Mouse (Mus musculus): ENCODE measurements around the gene Robo1. TPM values are rescaled to one million over a fixed set of nuclear protein-coding genes. Genes with fewer than 3 reads are reported as not detected.

Robo1 gene
- polyA plus RNA-seq, 1 experiment from 2014 or later, result 40.1 TPM

DNA sequence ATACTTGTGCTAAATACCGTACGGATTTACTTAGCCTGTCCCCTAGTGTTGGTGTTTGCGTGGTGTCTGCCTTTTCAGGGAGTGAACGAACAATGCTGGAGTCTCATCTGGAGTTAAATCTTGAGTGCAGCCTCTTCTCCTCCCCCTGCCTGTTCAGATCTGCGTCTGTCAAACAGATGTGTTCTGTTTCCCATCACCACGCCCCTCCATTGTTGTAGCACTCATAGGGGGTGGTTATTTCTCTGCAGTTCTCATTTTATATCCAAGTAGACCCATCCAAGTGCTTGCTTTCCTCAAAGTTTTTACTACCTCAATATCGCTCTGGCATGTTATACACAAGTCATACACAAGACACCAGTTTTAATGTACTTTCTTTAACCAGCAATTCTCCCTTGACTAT lies 708.7 kb downstream of the Robo1 start:
- H3K4me2 ChIP-seq (ENCODE audit: low read depth, severe bottlenecking), result no peak overlapping the region
- no peaks in the 10 kb centered on the region for H3K9me3 ChIP-seq (ENCODE audit: control insufficient read depth, low read length)
- WGBS, result 45% methylated on average over 7 of the region's 7 CpGs
- ATAC-seq (ENCODE audit: insufficient number of reproducible peaks, low FRiP score, low TSS enrichment, low read depth), result peak; percentile 51; the same call in 1 of the 2 replicates
- peaks cover 6% of the 10 kb centered on the region; the same call in 1 of the 2 replicates for H3K4me1 ChIP-seq (ENCODE audit: control insufficient read depth, insufficient read depth, low read length)
- H3K4me3 ChIP-seq (ENCODE audit: low read depth, low read length), result no peak overlapping the region
- no peak for DNase-seq (ENCODE audit: low spot score)
- H3K36me3 ChIP-seq (ENCODE audit: control insufficient read depth, insufficient read depth, low read length), result 0 out of 2 replicates have a peak, but pooled peaks cover 3% of the 10 kb centered on the region
- no peaks in the 10 kb centered on the region for H3K27me3 ChIP-seq (ENCODE audit: control insufficient read depth, insufficient read depth, low read length)
- H3K9ac ChIP-seq (ENCODE audit: low read length), result no peak overlapping the region
- no peak overlapping the region for H3K27ac ChIP-seq (replicated peaks; ENCODE audit: low read depth, low read length)

DNA sequence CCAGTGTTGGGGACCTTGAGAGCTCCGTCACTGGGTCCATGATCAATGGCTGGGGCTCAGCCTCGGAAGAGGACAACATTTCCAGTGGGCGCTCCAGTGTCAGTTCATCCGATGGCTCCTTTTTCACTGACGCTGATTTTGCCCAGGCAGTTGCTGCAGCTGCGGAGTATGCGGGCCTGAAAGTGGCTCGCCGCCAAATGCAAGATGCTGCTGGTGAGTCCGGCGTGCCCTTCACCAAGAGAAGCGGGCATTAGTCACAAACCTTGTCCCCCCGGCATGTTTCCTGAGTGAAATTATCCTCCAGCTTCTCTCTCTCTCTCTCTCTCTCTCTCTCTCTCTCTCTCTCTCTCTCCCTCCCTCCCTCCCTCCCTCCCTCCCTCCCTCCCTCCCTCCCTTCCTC lies 716.2 kb downstream of the Robo1 start:
- no peak overlapping the region for H3K4me3 ChIP-seq (ENCODE audit: low read depth, low read length)
- DNase-seq (ENCODE audit: low spot score), result no peak
- peaks cover 3% of the 10 kb centered on the region; the same call in 1 of the 2 replicates for H3K36me3 ChIP-seq (ENCODE audit: control insufficient read depth, insufficient read depth, low read length)
- no peak overlapping the region for H3K27ac ChIP-seq (replicated peaks; ENCODE audit: low read depth, low read length)
- ATAC-seq (ENCODE audit: insufficient number of reproducible peaks, low FRiP score, low TSS enrichment, low read depth), result no peak
- no peaks in the 10 kb centered on the region for H3K9me3 ChIP-seq (ENCODE audit: control insufficient read depth, low read length)
- H3K4me1 ChIP-seq (ENCODE audit: control insufficient read depth, insufficient read depth, low read length), result no peaks in the 10 kb centered on the region; the same call in 1 of the 2 replicates
- H3K27me3 ChIP-seq (ENCODE audit: control insufficient read depth, insufficient read depth, low read length), result no peaks in the 10 kb centered on the region
- WGBS, result 96% methylated on average over 13 of the region's 13 CpGs
- H3K9ac ChIP-seq (ENCODE audit: low read length), result no peak overlapping the region
- no peak overlapping the region for H3K4me2 ChIP-seq (ENCODE audit: low read depth, severe bottlenecking)

DNA sequence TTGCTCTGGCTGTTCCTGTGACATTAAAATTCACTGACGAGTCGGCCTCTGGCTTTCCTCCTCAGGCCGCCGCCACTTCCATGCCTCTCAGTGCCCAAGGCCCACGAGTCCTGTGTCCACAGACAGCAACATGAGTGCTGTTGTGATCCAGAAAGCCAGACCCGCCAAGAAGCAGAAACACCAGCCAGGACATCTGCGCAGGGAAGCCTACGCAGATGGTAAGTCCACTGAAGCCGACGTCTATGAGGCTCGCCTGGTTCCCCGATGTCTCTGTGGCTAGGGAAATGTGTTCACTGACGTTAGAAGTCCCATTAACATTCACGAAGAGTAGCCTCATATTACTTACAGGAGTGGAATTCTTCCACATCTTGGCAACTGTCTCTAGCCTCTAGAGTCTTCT lies 719.6 kb downstream of the Robo1 start:
- Histone ChIP-seq H3K4me1 (ENCODE audit: control insufficient read depth, insufficient read depth, low read length) (no peaks in the 10 kb centered on the region; the same call in 1 of the 2 replicates), H3K36me3 (ENCODE audit: control insufficient read depth, insufficient read depth, low read length) (peaks cover 3% of the 10 kb centered on the region; the same call in 1 of the 2 replicates), H3K27ac (replicated peaks; ENCODE audit: low read depth, low read length) (no peak overlapping the region), H3K9ac (ENCODE audit: low read length) (no peak overlapping the region), H3K27me3 (ENCODE audit: control insufficient read depth, insufficient read depth, low read length) (no peaks in the 10 kb centered on the region), H3K9me3 (ENCODE audit: control insufficient read depth, low read length) (no peaks in the 10 kb centered on the region), H3K4me2 (ENCODE audit: low read depth, severe bottlenecking) (no peak overlapping the region), H3K4me3 (ENCODE audit: low read depth, low read length) (no peak overlapping the region)
- ATAC-seq (ENCODE audit: insufficient number of reproducible peaks, low FRiP score, low TSS enrichment, low read depth) (no peak), DNase-seq (ENCODE audit: low spot score) (no peak)
- WGBS, result 76% methylated on average over 14 of the region's 14 CpGs

DNA sequence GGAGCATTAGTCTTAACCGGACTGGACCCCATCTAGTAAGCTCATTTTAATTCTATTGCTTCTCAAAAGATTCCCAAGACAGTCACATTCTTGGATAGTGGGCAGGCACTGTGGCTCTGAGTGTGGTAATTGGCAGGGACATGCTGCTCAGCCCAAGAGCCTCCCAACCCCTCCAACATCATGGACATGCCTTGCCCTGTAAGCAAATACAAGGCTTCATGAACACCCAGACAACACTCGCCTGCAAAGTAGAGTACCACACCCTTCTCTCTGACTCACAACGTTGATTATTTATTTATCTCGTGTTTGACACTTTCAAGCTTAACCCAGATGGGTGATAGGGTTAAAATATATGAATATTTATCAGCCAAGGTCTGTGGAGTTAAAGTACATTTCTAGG lies 722.9 kb downstream of the Robo1 start:
- ATAC-seq (ENCODE audit: insufficient number of reproducible peaks, low FRiP score, low TSS enrichment, low read depth) (no peak), DNase-seq (ENCODE audit: low spot score) (no peak)
- WGBS, result 87% methylated on average over 4 of the region's 4 CpGs
- no peaks in the 10 kb centered on the region for H3K9me3 ChIP-seq (ENCODE audit: control insufficient read depth, low read length)
- no peaks in the 10 kb centered on the region for H3K27me3 ChIP-seq (ENCODE audit: control insufficient read depth, insufficient read depth, low read length)
- no peak overlapping the region for H3K4me3 ChIP-seq (ENCODE audit: low read depth, low read length)
- no peak overlapping the region for H3K4me2 ChIP-seq (ENCODE audit: low read depth, severe bottlenecking)
- no peaks in the 10 kb centered on the region for H3K36me3 ChIP-seq (ENCODE audit: control insufficient read depth, insufficient read depth, low read length)
- no peaks in the 10 kb centered on the region; the same call in 1 of the 2 replicates for H3K4me1 ChIP-seq (ENCODE audit: control insufficient read depth, insufficient read depth, low read length)
- no peak overlapping the region for H3K27ac ChIP-seq (replicated peaks; ENCODE audit: low read depth, low read length)
- H3K9ac ChIP-seq (ENCODE audit: low read length), result no peak overlapping the region

DNA sequence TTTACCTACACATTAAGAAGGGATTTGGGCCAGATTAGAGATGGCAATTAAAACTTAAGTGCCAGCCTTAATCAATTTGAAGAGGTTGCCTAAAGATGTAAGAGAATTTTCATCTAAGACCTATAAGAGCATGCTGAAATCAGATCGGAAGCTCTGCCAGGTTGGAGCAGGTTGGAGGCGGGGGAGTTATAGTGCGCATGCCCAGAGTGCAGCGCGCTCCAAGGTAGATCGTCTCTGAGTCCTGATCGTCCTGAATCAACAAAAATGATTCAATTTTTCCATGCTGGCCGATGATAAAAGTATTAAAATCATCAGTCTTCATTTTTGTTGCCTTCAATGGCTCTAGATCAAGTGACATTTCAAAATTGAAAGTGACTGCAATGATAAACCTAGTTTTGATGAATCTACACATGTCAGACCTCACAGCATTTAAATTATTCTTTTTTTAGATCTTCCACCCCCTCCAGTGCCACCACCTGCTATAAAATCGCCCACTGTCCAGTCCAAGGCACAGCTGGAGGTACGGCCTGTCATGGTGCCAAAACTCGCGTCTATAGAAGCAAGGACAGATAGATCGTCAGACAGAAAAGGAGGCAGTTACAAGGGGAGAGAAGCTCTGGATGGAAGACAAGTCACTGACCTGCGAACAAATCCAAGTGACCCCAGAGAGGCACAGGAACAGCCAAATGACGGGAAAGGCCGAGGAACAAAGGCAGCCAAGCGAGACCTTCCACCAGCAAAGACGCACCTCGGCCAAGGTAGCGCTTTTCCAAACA lies 727.3 kb downstream of the Robo1 start:
- Histone ChIP-seq H3K27ac (replicated peaks; ENCODE audit: low read depth, low read length) (no peak overlapping the region), H3K4me3 (ENCODE audit: low read depth, low read length) (no peak overlapping the region), H3K27me3 (ENCODE audit: control insufficient read depth, insufficient read depth, low read length) (no peaks in the 10 kb centered on the region), H3K9me3 (ENCODE audit: control insufficient read depth, low read length) (no peaks in the 10 kb centered on the region), H3K4me2 (ENCODE audit: low read depth, severe bottlenecking) (no peak overlapping the region), H3K4me1 (ENCODE audit: control insufficient read depth, insufficient read depth, low read length) (no peaks in the 10 kb centered on the region), H3K9ac (ENCODE audit: low read length) (no peak overlapping the region), H3K36me3 (ENCODE audit: control insufficient read depth, insufficient read depth, low read length) (peaks cover 3% of the 10 kb centered on the region; the same call in 1 of the 2 replicates)
- ATAC-seq (ENCODE audit: insufficient number of reproducible peaks, low FRiP score, low TSS enrichment, low read depth) (no peak), DNase-seq (ENCODE audit: low spot score) (no peak)
- 95% methylated on average over 20 of the region's 20 CpGs for WGBS

DNA sequence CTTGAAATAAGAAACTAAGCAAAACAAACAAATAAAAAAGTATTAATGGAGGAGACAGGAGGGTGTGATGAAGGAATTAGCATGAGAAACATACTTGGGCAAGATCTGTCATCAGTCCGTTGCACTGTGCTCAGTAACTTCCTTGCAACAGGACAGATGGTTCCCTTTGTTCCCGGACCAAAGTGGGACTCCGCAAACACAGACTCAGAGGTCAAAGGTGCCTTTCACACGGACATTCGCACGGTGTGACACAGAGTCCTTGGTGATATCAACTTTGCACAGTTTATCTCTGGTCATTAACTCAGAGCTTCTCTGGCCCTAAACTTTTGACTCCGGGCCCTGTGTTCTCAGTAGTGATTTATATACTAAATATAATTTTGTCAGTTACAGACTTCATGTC lies 730.4 kb downstream of the Robo1 start:
- Histone ChIP-seq H3K9ac (ENCODE audit: low read length) (no peak overlapping the region), H3K9me3 (ENCODE audit: control insufficient read depth, low read length) (no peaks in the 10 kb centered on the region), H3K27me3 (ENCODE audit: control insufficient read depth, insufficient read depth, low read length) (no peaks in the 10 kb centered on the region), H3K36me3 (ENCODE audit: control insufficient read depth, insufficient read depth, low read length) (peaks cover 3% of the 10 kb centered on the region; the same call in 1 of the 2 replicates), H3K27ac (replicated peaks; ENCODE audit: low read depth, low read length) (no peak overlapping the region), H3K4me3 (ENCODE audit: low read depth, low read length) (no peak overlapping the region), H3K4me1 (ENCODE audit: control insufficient read depth, insufficient read depth, low read length) (no peaks in the 10 kb centered on the region), H3K4me2 (ENCODE audit: low read depth, severe bottlenecking) (no peak overlapping the region)
- DNase-seq (ENCODE audit: low spot score) (no peak), ATAC-seq (ENCODE audit: insufficient number of reproducible peaks, low FRiP score, low TSS enrichment, low read depth) (no peak)
- WGBS, result 69% methylated on average over 7 of the region's 7 CpGs

DNA sequence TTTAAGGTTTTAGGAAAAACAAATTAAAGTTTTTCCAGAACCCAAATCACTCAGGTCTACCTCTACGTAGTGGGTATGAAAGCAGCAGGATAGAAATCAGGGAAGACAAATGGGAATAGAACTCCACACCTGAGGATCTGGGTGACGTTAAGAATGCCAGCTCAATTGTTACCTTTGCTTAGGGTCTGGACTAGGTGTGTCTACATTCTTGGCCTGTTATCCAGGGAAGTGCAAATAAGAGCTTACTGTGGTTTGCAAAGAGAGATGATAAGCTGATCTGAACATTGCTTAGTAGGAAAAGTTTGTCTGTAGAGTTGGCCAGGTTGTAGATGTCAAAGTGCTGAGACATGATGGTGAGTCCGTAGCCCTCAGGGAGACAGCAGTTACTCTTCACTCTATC lies 754.4 kb downstream of the Robo1 start:
- H3K4me2 ChIP-seq (ENCODE audit: low read depth, severe bottlenecking), result no peak overlapping the region
- DNase-seq (ENCODE audit: low spot score), result no peak
- no peaks in the 10 kb centered on the region for H3K36me3 ChIP-seq (ENCODE audit: control insufficient read depth, insufficient read depth, low read length)
- no peak overlapping the region for H3K27ac ChIP-seq (replicated peaks; ENCODE audit: low read depth, low read length)
- no peak for ATAC-seq (ENCODE audit: insufficient number of reproducible peaks, low FRiP score, low TSS enrichment, low read depth)
- H3K27me3 ChIP-seq (ENCODE audit: control insufficient read depth, insufficient read depth, low read length), result no peaks in the 10 kb centered on the region
- no peak overlapping the region for H3K4me3 ChIP-seq (ENCODE audit: low read depth, low read length)
- H3K9ac ChIP-seq (ENCODE audit: low read length), result no peak overlapping the region
- H3K4me1 ChIP-seq (ENCODE audit: control insufficient read depth, insufficient read depth, low read length), result no peaks in the 10 kb centered on the region
- no peaks in the 10 kb centered on the region; the same call in 1 of the 2 replicates for H3K9me3 ChIP-seq (ENCODE audit: control insufficient read depth, low read length)
- 84% methylated on average over 3 of the region's 3 CpGs for WGBS

DNA sequence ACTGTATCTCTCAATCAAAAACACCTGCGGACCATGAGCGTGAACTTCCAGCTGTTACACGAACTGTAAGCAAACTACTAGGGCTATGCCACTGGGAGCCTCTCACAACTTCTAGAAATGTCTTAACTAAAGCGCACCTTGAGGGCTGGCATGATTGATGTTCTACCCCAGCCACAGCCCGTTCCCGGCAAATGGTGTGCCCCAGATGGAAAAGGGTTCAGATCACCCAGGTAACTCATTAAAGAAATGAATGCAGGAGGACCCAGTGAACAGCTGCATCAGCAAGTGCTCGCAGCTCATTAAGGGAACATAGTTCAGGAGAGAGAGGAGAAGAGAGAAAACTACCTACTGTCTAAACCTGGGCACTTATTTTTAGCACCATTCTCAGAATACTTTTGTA lies 759.7 kb downstream of the Robo1 start:
- H3K36me3 ChIP-seq (ENCODE audit: control insufficient read depth, insufficient read depth, low read length), result no peaks in the 10 kb centered on the region
- no peaks in the 10 kb centered on the region for H3K9me3 ChIP-seq (ENCODE audit: control insufficient read depth, low read length)
- H3K9ac ChIP-seq (ENCODE audit: low read length), result no peak overlapping the region
- no peaks in the 10 kb centered on the region for H3K27me3 ChIP-seq (ENCODE audit: control insufficient read depth, insufficient read depth, low read length)
- H3K4me2 ChIP-seq (ENCODE audit: low read depth, severe bottlenecking), result no peak overlapping the region
- WGBS, result 59% methylated on average over 7 of the region's 7 CpGs
- DNase-seq (ENCODE audit: low spot score), result no peak
- ATAC-seq (ENCODE audit: insufficient number of reproducible peaks, low FRiP score, low TSS enrichment, low read depth), result no peak
- no peak overlapping the region for H3K4me3 ChIP-seq (ENCODE audit: low read depth, low read length)
- H3K4me1 ChIP-seq (ENCODE audit: control insufficient read depth, insufficient read depth, low read length), result no peaks in the 10 kb centered on the region
- no peak overlapping the region for H3K27ac ChIP-seq (replicated peaks; ENCODE audit: low read depth, low read length)
